Mouse (Mus musculus) E14TG2a.4 (cell line): Measurements from ENCODE around the gene Doc2g.

Experiments
- CTCF ChIP-seq: conservative IDR thresholded peaks from 2 replicates; pipeline ENCODE4 v1.5.1; 2014; ENCODE audit warnings: low read length
- POU5F1 ChIP-seq: IDR thresholded peaks from 2 replicates; pipeline ENCODE4 v1.6.1; 2014; ENCODE audit warnings: low read length, borderline replicate concordance

GRCm38 (mm10) chr19:3958470-3958869, 44.6 kb upstream of the Doc2g start, which contains the start of gene Aldh3b3:
- TF ChIP-seq CTCF (no peak), POU5F1 (no peak)
